Mouse (Mus musculus) gonadal fat pad, adult 2 months (tissue): ENCODE data around the gene Cfap36. TPM values are rescaled to one million over a fixed set of nuclear protein-coding genes. Genes with fewer than 3 reads are reported as not detected.

Experiments
- DNase-seq: peaks from one replicate; pipeline ENCODE4 v3.0.0-alpha.2; 2012; ENCODE audit warnings: low read depth
- polyA plus RNA-seq: library from polyadenylated mRNA; depleted of rRNA; stranded (reverse); fragments of >200 nt; gene quantifications from 2 replicates; pipeline ENCODE4 v1.2.3, GENCODE M21; 2012; rRNA removed

Cfap36 gene
- polyA plus RNA-seq, 1 experiment: 9.2 TPM

- DNase-seq: no peak
These were observed 66.6 kb downstream of the Cfap36 start for GRCm38 (mm10) chr11:29180657-29181056.

- no peak for DNase-seq
These were observed 67.9 kb downstream of the Cfap36 start for GRCm38 (mm10) chr11:29179319-29179718.

GRCm38 (mm10) chr11:29173706-29174436 lies 73.3 kb downstream of the Cfap36 start:
- no peak for DNase-seq

GRCm38 (mm10) chr11:29173125-29173631 lies 74.0 kb downstream of the Cfap36 start:
- no peak for DNase-seq

- DNase-seq: peak; percentile 76
These were observed 74.6 kb downstream of the Cfap36 start, which contains the start of gene Ppp4r3b for GRCm38 (mm10) chr11:29172563-29173124. TSS of gene Ppp4r3b (plus strand) at chr11:29172890.

GRCm38 (mm10) chr11:29171959-29172391 lies 75.2 kb downstream of the Cfap36 start:
- DNase-seq: no peak

Other genes with a start within 250 kb of the Cfap36 start
- gene Pnpt1, start 116.7 kb downstream of the Cfap36 start, polyA plus RNA-seq: 6.9 and 8.4 TPM in 2 replicates
- 7.8 and 11.7 TPM in 2 replicates for gene Ppp4r3b, start 74.5 kb downstream of the Cfap36 start, polyA plus RNA-seq
- 1.4 and 1.6 TPM in 2 replicates for gene Ccdc88a, start 126.2 kb upstream of the Cfap36 start, polyA plus RNA-seq